Mouse (Mus musculus) heart, adult 8-10 months (tissue): ENCODE measurements around the gene Adcy9. TPM values are rescaled to one million over a fixed set of nuclear protein-coding genes. Genes with fewer than 3 reads are reported as not detected.
"Not testable (repeated sequence)": the region's sequence is repeated elsewhere in the genome, so short reads cannot be mapped to it uniquely, and the experiment has no call there.

Experiments
- DNase-seq: peaks from one replicate; pipeline ENCODE4 v3.0.0; 2022; ENCODE audit warnings: low spot score
- total RNA-seq, 4 experiments: library from RNA; stranded (reverse); gene quantifications; 2 replicates each; pipeline ENCODE4 v1.2.4; 2022

Adcy9 gene
- total RNA-seq, 4 experiments from 2014 or later, result 21.7 to 24.0 (median 23.2) TPM

DNA sequence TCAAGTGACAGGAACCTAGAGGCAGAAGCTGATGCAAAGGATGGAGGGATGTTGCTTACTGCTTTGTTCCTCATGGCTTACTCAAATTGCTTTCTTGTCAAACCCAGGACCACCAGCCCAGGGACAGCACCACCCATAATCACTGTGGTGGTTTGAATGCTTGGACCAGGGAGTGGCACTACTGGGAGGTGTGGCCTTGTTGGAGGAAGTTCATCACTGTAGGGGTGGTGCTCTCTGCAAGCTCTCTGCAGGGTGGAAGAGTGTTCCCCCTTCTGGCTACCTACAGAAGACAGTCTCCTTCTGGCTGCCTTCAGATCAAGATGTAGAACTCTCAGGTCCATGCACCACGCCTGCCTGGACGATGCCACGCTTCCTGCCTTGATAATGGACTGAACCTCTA lies 148.0 kb downstream of the Adcy9 start:
- DNase-seq, result no peak

DNA sequence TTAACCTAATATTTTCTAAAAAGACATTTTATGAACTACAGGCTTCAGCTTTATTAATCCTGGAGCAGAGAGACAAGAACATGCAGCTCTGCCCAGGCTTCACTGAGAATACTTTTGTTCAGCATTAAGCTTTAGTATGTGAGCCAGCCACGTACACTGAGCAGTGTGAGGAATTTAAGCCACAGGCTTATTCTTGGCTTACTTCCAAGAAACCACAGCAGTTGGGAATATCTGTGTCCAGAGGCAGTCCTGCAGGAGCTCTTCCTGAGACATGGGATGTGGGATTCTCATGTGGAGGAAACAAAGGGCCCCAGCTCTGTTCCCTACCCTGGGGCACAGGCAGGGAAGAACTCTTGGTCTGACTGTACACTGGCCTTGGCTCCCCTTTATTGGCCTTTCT lies 149.4 kb downstream of the Adcy9 start:
- DNase-seq, result no peak

DNA sequence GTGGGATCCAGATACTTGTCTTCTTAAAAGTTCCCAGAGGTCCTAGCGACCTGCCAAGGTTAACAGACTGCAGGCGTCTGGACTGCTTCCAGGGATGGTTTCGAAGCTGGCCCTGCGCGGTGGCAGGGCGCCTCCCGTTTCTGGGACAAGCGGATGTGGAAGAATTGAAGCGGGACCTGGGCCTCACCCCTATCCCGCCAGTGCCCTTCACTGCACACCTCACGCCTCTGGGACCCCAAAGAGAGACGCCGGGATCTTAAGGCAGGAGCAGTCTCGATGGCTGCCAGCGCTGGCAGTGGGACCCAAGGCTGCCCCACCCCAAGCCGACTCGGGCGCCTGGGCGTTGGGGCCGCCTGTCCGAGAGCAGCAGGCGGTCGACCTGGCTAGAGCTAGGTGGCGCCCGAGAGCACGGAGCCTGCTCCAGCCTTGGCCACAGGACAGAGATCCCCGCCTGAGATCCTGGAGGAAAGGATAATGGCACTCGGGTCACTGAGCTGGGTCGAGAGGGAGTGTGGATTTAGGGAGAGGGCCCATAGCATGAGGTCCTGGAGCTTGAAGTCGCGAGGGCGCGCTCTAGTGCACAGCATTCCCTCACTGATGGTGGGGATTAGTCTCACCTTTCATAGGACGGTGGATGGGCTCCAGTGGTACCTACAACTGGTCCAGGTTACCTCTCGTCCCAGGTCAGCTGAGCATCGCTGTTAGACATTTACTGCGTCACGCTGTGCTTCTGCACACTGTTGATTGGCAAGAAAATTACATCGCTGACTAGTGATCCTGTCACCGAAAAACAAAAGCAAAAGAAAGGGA lies 152.2 kb downstream of the Adcy9 start:
- peak; percentile 78 for DNase-seq

DNA sequence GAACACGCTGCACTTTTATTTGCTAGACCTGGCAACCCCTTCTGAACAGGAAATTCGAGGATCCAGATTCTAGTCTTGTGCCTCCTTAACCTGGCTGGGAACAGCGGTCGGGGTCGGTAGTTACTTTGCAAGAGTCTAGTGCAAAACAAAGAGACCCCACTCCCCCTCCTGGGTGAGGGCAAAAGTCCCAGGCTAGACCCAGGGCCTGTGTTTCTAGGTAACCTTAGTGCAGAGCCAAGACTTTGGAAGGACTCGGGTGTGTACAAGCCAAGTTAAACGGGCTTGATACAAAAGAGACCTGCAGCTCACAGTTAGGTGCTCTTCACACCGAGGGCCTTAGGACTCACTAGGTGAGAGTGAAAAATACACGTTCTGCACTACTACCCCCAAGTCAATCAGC lies 152.8 kb downstream of the Adcy9 start:
- no peak for DNase-seq

DNA sequence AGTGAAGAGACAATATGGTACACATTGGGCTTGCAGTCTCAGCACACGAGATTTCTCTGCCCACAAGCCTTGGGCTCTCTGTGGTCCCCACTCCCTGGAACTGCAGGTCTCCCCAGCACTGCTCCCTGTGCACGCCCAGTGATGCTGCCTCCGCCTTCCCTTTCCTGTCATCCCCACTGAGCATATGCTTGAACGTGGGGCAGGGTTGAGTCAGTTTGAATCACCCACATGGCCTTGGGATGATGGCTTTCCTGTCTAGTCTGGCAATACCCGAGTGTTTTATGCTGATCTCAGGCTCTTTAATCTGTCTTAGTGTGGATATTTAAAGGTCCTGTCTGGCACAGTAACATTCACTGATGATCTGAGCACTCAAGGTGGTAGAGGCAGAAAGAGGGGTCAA lies 154.9 kb downstream of the Adcy9 start:
- DNase-seq, result no peak

DNA sequence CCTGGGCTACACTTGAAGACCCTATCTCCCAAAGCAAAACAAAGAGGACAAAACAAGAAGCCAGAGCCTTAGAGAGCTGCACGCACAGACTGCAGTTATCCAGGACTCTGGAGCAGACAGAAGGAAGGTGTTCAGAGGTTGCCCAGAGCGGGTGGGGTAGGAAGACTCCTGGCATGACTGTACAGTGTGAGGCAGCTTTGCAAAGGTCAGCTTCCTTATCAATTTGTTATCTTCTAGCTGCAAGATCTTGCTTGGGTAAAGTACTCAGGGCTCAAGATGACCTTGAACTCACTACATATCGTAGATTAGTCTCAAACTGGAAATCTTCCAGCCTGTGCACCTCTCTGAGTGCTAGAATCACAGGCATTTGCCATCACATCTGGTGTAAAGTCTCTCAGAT lies 156.8 kb downstream of the Adcy9 start:
- no peak for DNase-seq

DNA sequence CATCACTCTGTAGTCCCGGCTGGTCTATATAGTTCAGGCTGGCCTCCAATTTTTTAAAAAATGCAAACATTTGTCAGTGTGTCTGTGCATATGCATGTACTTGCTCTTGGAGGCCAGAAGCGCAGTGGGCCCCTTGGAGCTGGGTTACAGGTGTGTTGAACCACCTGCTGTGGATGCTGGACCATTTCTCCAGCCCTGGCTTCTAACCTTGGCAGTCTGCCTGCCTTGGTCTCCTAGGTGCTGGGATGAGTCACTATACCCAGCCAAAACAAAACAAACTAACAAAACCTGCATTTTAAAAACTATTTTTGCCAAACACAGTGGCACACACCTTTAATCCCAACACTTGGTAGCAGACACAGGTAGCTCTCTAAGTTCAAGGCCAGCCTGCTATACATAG lies 162.8 kb downstream of the Adcy9 start:
- no peak for DNase-seq

DNA sequence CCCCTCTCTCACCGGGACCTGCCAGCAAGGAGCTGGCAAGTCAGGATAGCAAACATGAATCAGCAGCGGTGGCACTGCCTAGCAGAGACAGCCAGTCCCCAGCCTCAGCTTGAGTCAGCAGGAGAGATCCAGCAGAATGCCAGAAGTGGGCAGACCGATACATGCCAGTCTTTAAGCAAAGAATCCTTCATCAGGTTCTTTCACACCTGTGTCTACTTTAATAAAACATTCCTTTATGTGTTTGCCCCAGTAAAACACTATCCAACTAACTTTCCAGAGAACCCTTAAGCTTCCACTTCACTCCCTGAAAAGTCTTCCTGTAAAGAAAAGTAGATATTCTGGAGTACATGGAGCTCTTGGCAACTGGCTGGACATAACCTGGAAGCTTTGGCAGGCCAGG lies 171.5 kb downstream of the Adcy9 start:
- DNase-seq, result no peak

DNA sequence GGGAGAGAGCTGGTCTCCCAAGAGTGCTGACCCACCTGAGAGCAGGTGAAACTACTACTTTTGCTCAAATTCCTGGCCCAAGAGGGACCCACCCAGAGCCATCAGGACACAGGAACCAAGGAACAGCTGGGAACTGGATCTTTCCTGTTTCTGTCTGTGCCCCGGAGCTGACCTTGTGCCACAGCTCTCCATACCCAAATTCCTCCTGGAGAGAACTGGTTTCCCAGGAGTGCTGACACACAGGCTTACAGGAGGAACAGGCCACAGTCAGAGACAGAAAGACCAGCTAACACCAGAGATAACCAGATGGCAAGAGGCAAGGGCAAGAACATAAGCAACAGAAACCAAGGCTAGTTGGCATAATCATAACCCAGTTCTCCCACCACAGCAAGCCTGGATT lies 175.1 kb downstream of the Adcy9 start:
- DNase-seq, result not testable (repeated sequence)

Other genes starting within 250 kb of the Adcy9 start
- 10 to 100 TPM; 32.0 to 38.8 (median 35.0) TPM for gene Crebbp, start 206.5 kb downstream of the Adcy9 start, total RNA-seq
- 100 to 1,000 TPM; 705 to 904 (median 868) TPM for gene Srl, start 121.3 kb upstream of the Adcy9 start, total RNA-seq
- 1 to 10 TPM; 2.8 to 6.2 (median 3.6) TPM for gene Tfap4, start 139.4 kb upstream of the Adcy9 start, total RNA-seq
- gene Glis2, start 174.2 kb upstream of the Adcy9 start, total RNA-seq, result 10 to 100 TPM in 2 of 4 experiments, 1 to 10 TPM in 2; 7.3 to 13.5 (median 9.5) TPM
- 100 to 1,000 TPM; 145 to 188 (median 160) TPM for gene Pam16, start 204.5 kb upstream of the Adcy9 start, total RNA-seq
- 1 to 10 TPM; 6.9 to 9.3 (median 8.1) TPM for gene Vasn, start 219.4 kb upstream of the Adcy9 start, total RNA-seq
- 100 to 1,000 TPM; 146 to 154 (median 153) TPM for gene Dnaja3, start 219.5 kb upstream of the Adcy9 start, total RNA-seq